8 mouse cellular contexts compared by ENCODE assay signal in the genomic region with DNA sequence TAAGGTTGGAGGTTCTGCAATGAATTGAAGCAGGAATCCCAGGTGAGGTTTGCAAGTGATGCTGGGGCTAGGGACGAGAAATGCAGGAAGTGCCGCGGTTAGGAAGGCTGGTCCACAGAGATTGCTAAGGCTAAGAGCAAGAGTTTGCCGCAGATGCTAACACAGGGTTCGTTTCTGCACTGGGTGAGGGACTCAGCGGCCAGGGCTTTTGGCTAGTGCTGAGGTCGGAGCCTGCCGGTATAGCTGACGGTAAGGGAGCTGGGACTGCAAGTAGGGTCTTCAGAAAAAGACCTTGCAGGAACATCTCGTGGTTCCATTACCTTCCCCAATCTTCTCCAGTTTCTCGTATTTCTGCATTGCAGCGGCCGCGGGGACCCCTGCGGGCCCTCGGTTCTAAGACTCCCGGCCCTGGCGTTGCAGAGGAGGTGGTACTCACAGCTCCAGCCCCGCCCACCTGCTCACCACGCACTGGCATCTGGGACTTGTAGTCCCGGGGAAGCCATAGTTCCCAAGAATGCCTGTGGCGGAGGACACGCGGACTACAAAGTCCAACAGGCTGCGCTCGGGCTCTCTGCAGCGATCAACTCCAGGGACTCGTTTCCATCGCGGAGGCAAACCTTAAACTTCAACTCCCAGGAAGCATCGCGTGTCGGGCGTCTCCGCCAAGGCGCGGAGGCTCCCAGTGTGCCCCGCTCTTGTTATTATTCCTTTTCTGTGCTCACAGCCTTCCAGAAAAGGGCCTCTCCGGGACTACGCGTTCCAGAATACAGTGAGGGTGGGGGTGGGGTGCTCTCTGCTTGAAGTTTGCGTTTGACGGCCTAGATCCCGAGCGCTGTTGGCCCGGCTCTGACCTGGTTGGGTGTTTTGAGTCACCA. TPM values are rescaled to one million over a fixed set of nuclear protein-coding genes. Genes with fewer than 3 reads are reported as not detected.
DNase-seq lines count a peak whose midpoint lies in the region; ATAC-seq and TF ChIP-seq lines count a peak whose summit lies in the region.

Gene Cdk5 (minus strand): TSS at position 402 of the 875 bp plus-strand sequence.
Gene Slc4a2 (plus strand): TSS at position 709 of the 875 bp plus-strand sequence.

- under 1% methylated on average over 46 of the region's 46 CpGs for WGBS in hindbrain, embryonic 10.5 days
- 1% methylated on average over 46 of the region's 46 CpGs for WGBS in lung, postnatal 0 days

- H3K9me3 ChIP-seq in hindbrain, embryonic 10.5 days: no peaks in the 10 kb centered on the region
- H3K9me3 ChIP-seq in lung, postnatal 0 days (ENCODE audit: low read length): no peaks in the 10 kb centered on the region

- no peak; the same call in 1 of the 2 replicates for TF ChIP-seq CTCF in lung, postnatal 0 days (IDR thresholded peaks at IDR 0.05)

- H3K27me3 ChIP-seq in hindbrain, embryonic 10.5 days (ENCODE audit: insufficient read depth, poor library complexity, severe bottlenecking): peaks cover 23% of the 10 kb centered on the region
- no peaks in the 10 kb centered on the region for H3K27me3 ChIP-seq in lung, postnatal 0 days (replicated peaks; ENCODE audit: insufficient read depth, low read length)

- peak; percentile 83 for TF ChIP-seq EP300 in lung, postnatal 0 days (IDR thresholded peaks at IDR 0.05)

- peak; percentile 85 for ATAC-seq in frontal cortex, adult (ENCODE audit: low TSS enrichment)
- peak; percentile 94 for ATAC-seq in lung, postnatal 0 days

- peak within 1 kb of the TSS; percentile 81 for H3K4me2 ChIP-seq in lung, postnatal 0 days (replicated peaks; ENCODE audit: low read depth, low read length)

- peak within 1 kb of the TSS; percentile 77 for H3K9ac ChIP-seq in lung, postnatal 0 days (replicated peaks; ENCODE audit: low read depth)

- H3K4me1 ChIP-seq in hindbrain, embryonic 10.5 days (replicated peaks): peaks cover 62% of the 10 kb centered on the region
- H3K4me1 ChIP-seq in lung, postnatal 0 days (ENCODE audit: insufficient read depth, low read depth, low read length): peaks cover 31% of the 10 kb centered on the region

- peak; percentile 99 for DNase-seq in MN1 (ENCODE audit: low spot score)
- peak; percentile 100 for DNase-seq in cerebellum, adult 9-10 months
- DNase-seq in hindbrain, embryonic 10.5 days (ENCODE audit: low spot score): peak; percentile 99
- peak; percentile 100 for DNase-seq in layer of hippocampus, adult 9-11 months
- peak; percentile 100 for DNase-seq in lung, postnatal 0 days (ENCODE audit: low spot score)
- peak; percentile 92 for DNase-seq in ovary, postnatal 14 days (ENCODE audit: low spot score)
- peak; percentile 99 for DNase-seq in thymus, postnatal 14 days

- H3K36me3 ChIP-seq in hindbrain, embryonic 10.5 days: peaks cover 33% of the 10 kb centered on the region
- H3K36me3 ChIP-seq in lung, postnatal 0 days (ENCODE audit: insufficient read depth, low read length): 0 out of 2 replicates have a peak, but pooled peaks cover 7% of the 10 kb centered on the region

- H3K4me3 ChIP-seq in hindbrain, embryonic 10.5 days: peak within 1 kb of the TSS; percentile 79
- H3K4me3 ChIP-seq in lung, postnatal 0 days (ENCODE audit: low read depth, low read length): peak within 1 kb of the TSS; percentile 74

- H3K27ac ChIP-seq in hindbrain, embryonic 10.5 days: peak within 1 kb of the TSS; percentile 92
- H3K27ac ChIP-seq in lung, postnatal 0 days (ENCODE audit: low read length): peak within 1 kb of the TSS; percentile 99

RNA-seq across cellular contexts. Expression of gene Cdk5, which starts in this region (rescaled TPM):
- polyA plus RNA-seq in hindbrain, embryonic 10.5 days (2016; fragmentation: Nextera tagmentation; extraction: Ambion mirVana): 46.4 and 61.4 TPM in 2 replicates
- 31.1 and 31.6 TPM in 2 replicates for polyA plus RNA-seq in lung, postnatal 0 days (2015; fragmentation: Nextera tagmentation; extraction: Ambion mirVana)

RNA-seq across cellular contexts. Expression of gene Slc4a2, which starts in this region (rescaled TPM):
- 33.5 and 39.7 TPM in 2 replicates for polyA plus RNA-seq in hindbrain, embryonic 10.5 days (2016; fragmentation: Nextera tagmentation; extraction: Ambion mirVana)
- polyA plus RNA-seq in lung, postnatal 0 days (2015; fragmentation: Nextera tagmentation; extraction: Ambion mirVana): 28.9 and 35.0 TPM in 2 replicates

Comparison
In these comparisons a context has a peak if more than half of its experiments do, and no peak if none do; other contexts are left out.
1. Peak in every context shown above with its lines: DNase-seq, ATAC-seq, H3K4me3 ChIP-seq and H3K27ac ChIP-seq.